Mouse (Mus musculus) cerebellum, adult 8-10 months (tissue): ENCODE results near the gene Alg3.

Experiments
- DNase-seq: peaks from one replicate; pipeline ENCODE4 v3.0.0; 2022

The Alg3 gene

DNA sequence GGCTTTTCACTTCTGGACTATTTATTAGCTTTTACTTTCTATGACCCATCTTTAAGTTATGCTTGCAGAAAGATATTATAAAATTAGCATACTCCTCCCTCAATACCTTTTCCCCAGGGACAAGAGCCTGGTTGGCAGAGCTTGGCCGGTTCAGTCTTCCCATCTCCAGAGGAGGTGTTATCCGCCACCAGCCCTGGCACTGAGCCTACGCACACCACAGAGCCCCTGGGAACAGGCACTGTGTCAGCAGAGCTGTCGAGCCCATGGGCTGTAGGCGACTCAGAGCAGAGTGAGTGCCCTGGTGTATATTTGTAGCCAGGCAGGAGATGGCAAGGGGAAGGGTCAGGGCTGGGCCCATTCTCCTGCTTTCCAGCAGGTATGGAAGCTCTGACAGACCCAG, 11.0 kb downstream of the Alg3 start:
- no peak for DNase-seq

GRCm38 (mm10) chr16:20596687-20597441, 14.7 kb downstream of the Alg3 start:
- no peak for DNase-seq

GRCm38 (mm10) chr16:20595737-20596136, 15.8 kb downstream of the Alg3 start:
- DNase-seq: no peak

DNA sequence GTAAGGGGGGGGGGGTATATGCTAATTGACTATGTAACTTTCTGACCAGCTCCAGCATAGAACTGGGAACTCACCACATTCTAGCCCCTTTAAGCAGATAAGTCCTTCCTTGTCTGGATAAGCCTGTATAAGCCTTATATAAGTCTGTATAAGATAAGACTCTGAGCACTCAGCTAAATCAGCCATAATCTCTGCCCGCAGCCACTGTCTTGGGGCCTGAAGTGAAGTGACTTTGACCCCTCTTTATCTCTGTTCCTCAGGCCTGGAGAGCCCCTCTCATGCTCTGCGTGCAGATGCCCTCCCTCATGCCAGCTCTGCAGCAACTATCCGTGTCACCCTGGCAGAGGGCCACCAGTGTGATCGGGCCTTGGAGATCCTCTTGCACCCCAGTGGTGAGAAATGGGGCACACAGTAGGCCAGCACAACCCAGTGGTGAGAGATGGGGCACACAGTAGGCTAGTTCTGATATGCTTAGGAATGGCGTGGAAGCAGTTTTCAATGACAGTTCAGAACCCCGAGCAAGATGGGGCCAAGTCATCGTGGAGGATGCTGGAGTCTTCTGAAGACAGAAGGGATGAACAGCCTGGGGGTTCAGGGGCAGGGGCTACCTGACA, 16.4 kb downstream of the Alg3 start:
- no peak for DNase-seq

- DNase-seq: no peak
Observed at GRCm38 (mm10) chr16:20591076-20591705, 20.3 kb downstream of the Alg3 start.

DNA sequence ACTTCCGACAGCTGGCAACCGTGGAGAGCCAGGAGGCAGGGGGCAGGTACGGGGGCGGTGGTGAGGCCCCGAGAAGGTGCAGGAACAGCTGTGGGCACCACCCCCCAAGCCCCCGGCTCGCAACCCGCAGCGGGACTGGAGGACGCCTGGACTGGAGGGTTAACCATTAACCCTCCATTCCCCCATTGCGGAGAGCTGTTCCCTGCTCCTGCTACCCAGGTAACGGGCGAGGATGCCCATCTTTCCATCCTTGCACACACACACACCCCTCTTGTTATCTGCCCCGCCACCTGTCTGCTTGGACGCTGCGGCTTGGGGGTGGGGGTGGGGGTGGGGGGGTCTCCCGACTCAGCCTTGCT, 20.9 kb downstream of the Alg3 start:
- DNase-seq: no peak

DNA sequence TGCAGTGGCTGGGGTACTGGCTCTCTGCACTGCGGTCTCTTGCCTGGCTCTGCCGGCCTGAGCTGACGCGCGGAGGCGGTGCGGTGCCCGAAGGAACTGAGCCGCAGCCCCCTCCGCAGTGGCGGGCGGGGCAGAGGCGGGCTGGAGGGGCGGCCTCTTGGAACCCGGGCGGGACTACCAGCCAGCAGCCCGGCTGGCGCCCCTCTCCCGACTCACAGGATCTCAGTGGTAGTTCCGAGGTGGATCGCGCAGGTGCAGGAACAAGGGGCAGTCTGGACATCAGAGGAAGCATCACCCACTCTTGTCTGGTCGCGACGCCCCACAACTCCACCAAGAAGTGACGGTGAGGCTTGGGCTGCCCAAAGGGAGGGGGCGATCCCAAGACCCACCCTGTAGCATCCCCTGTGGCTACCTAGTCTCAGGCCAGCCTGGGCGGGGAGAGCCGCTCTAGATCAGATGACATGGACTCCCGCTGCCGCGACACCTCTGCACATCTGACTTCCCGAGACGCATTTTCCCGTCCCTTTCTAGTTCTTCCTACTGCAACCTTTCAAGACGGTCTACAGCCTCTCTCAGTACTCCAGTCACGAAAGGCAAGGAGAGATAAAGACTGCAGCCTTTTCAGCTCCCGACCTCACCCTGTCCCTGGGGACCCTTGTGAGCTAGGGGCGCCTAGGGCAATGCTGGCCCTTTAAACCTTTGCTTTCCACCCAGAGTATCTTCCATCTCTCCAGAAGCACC, 21.4 kb downstream of the Alg3 start:
- DNase-seq: peak; percentile 45

GRCm38 (mm10) chr16:20589366-20589938, 22.1 kb downstream of the Alg3 start, which contains the start of gene Vwa5b2:
Vwa5b2 (plus strand) TSS chr16:20589471.
- peak; percentile 29 for DNase-seq

DNA sequence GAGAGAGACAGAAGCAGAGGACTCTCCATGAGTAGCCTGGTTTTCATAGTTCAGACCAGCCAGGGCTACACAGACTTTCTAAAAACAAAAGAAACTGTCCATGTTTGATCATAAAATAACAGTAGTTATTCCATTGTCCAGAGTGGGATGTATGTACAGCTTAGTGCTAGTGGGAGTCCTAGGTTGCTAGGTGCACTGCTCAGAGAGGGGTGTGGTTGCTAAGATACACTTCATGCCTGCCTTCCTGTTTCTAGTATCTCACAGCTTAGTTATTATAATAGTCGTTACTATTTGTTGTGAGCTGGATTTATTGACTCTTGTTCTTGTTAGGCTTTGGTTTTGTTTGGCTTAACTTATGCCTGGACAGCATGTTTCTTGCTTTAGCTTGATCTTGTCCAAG, 46.5 kb downstream of the Alg3 start:
- DNase-seq: no peak

DNA sequence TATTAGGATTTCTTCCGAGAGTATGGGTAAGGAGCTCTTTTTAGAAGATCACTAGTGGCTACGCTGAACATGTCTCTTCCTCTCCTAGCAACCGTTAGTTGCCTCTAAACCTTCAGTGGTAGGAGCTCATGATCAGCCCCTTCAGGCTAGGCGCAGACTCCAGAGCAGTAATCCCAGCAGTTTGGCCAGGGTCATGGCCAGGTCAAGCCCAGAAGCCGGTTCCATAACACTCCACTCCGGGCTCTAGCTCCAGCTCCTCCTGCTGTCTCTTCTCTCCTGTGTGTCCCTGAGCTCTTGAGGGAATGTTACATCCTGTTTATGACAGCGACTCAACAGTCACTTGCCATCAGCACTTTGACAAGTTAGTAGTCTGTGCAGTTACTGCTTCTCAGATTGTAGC, 54.2 kb downstream of the Alg3 start:
- no peak for DNase-seq
